Mouse (Mus musculus) urinary bladder, postnatal 4 days (tissue): ENCODE data around the gene Dcaf1.

Experiments used
- DNase-seq, 2 experiments: peaks; one replicate each; pipeline ENCODE4 v3.0.0; 2021 to 2022; ENCODE audit warnings: low spot score in 2 of 2

The Dcaf1 gene

GRCm38 (mm10) chr9:106821618-106822380 is at the start of gene Dcaf1:
Gene Dcaf1, plus strand, starts transcription at chr9:106821874.
- peak; percentile 85 to 92 for DNase-seq

DNA sequence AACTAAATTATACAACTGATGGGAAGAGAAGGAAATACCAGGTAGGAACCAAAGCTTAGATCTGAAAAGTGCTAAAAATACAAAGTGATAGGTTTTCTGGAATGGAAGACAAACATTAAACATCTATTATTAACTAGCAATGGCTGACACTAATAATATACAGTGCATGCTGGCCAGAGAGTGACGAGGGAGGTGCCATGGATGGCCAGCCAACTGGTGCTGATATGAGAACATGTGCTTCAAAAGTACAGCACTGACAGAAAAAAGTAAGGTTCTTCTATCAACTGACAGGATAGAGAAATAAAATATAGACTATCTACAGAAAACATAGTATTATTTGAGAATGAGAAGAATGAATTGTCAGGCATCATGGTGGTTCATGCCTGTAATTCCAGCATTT is 45.6 kb upstream of the Dcaf1 start:
- no peak for DNase-seq

- DNase-seq: no peak
These were observed 44.3 kb upstream of the Dcaf1 start for GRCm38 (mm10) chr9:106777423-106777822.

GRCm38 (mm10) chr9:106778319-106778718 is 43.4 kb upstream of the Dcaf1 start:
- DNase-seq: no peak

DNA sequence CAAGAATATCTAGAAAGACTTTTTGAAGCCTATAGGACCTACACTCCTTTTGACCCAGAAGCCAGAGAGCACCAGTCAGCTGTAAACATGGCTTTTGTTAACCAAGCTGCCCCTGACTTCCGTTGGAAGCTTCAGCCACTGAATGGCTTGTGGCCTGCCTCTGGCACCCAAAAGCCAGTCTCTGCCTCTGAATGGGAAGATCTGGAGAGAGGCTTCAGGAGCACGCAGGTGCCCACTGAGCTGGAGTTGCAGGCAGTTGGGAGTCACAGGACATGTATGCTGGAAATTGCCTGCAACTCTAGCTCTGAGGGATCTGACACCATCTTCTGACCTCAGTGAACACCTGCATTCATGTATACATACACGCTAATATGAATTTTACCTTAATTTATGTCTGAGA is 41.6 kb upstream of the Dcaf1 start:
- DNase-seq: no peak

- no peak for DNase-seq
These were observed 38.1 kb upstream of the Dcaf1 start for GRCm38 (mm10) chr9:106783554-106783953.

- DNase-seq: no peak
These were observed 36.5 kb upstream of the Dcaf1 start for GRCm38 (mm10) chr9:106785206-106785605.

DNA sequence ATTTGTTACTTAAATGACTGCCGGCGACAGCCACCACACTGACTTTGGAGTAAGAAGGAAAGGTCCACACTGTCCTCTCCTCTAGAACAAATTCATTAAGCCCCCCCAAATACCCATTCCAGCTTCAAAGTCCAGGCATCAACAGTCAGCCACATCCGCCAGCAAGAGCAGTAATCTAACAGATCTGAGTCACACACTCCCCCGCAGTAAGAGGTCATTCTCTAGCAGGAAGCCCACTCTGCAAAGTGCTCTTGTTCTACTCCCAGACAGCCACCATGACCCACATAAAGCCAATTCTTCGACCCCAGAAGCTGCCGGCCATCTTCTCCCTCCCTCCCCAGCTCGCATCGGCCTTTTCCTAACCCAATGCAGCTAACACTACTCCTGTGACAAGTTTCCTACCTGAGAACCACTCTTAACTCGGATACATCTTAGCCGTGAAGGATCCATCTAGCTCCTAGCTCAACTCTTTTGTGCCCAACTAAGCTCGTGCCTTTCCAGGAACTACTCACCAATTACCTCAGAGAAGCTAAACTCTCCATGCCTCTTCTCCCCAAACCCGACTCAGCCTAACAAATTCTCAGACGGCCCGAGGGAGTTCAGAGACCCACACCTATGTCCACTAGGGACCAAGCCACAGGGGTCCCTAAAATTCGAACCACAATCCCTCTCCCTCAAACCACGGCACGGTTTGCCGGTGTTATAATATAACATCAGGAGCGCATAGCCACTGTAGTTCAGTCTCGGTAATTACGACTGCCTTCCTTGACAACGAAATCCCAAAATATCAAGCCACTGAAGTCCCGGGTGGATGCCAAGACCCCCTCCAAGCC is 33.5 kb upstream of the Dcaf1 start:
- no peak for DNase-seq

DNA sequence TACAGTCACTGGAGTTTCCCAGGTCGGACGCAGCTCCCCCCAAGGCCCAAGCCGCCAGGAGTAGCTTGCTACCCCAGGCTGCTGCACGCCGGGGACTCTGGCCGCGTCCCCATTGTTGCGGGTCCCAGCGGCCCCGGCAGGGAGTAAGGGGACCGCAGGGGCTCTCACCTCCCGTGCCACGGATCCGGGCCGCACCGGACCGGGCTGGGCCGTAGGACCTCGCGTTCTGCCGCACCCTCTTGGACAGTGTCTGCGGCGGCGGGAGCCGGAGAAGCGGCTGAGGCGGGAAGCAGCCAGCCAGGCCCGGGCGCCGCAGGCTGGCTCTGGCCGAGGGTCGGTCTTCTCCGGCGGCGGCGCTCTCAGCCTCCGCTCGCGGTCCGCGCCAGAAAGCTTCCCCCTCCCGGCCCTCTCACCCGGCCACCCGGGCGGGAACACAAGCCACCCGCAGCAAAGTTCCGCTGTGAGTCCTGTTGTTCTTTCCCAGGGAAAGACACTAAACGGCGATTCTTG is 32.8 kb upstream of the Dcaf1 start, which contains the start of gene Rad54l2:
TSS of gene Rad54l2 (minus strand) at position 383 of the 510 bp plus-strand sequence.
- DNase-seq: peak; percentile 80 to 85

DNA sequence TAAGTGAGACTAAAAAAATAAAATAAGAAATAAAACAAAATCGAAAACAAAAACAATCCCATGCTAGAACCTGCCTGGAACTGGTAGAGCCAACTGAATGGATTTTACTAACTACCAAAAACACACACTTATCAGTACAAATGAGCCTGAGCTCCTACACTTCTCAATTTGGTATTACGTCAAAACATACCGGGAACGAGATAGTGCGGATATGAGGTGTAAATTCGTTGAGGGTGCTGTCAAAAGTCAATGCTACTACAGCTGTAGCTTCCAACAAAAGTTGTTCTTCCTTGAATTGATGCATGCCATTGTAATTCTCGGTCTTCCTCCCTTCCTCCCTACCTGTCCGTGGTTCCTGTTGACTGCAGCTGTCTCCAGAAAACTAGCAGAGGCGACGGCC is 32.3 kb upstream of the Dcaf1 start:
- no peak for DNase-seq

DNA sequence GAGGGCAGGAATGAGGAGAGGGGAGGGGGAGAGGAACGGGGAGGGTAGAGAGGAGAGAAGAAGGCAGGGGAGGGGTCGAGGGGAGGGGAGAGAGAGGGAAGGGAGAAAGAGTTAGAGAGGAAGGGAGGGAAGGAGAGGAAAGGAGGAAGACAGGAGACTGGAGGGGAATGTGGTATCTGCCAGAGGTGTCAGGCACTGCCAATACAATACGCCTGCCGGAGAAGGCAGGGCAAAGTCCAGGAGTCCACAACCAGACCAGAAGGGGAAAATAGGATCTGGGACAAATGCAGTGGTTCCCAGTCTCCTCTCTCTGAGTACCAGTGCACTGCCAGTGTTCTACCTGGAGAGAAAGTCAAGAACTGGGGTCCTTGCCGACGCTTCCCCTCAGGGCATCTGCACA is 30.8 kb upstream of the Dcaf1 start:
- no peak for DNase-seq

GRCm38 (mm10) chr9:106806503-106806902 is 15.2 kb upstream of the Dcaf1 start:
- DNase-seq: no peak

GRCm38 (mm10) chr9:106818191-106818590 is 3.5 kb upstream of the Dcaf1 start:
- no peak for DNase-seq

DNA sequence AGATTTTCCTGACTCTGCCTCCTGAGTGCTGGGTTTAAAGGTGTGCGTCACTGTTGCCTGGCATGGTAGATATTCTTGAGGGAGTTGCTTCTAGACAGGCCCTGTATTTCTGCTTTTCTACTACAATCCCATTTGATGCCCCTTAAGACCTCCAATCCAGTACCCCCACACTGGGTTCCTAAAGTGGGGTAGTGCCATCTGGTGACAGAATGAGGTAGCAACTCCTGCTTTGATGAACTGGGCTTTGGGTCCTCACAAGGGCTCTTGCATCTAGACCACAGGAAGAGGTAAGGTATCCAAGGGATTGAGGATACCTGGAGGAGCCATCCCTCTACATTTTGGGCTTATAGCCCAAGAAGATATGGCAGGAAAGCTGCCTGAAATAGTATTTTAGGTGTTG is 2.5 kb upstream of the Dcaf1 start:
- no peak for DNase-seq

GRCm38 (mm10) chr9:106821050-106821617 is 540 bp upstream of the Dcaf1 start:
- no peak for DNase-seq

- DNase-seq: peak; percentile 84 to 90
These were observed 869 bp downstream of the Dcaf1 start for GRCm38 (mm10) chr9:106822381-106823104.

DNA sequence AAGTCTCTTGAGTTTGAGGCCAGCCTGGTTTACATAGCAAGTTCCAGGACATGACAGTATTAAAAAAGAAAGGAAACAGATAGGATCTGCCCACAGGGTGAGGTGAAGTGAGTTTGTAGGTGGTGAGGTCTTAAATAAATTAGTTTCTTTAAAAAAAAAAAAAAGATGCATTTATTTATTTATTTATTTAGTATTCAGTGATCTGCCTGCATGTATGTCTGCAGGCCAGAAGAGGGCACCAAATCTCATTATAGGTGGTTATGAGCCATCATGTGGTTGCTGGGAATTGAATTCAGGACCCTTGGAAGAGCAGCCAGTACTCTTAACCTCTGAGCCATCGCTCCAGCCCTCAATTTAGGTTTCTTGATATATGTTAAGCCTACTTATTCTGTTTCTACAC is 18.9 kb downstream of the Dcaf1 start:
- DNase-seq: no peak

DNA sequence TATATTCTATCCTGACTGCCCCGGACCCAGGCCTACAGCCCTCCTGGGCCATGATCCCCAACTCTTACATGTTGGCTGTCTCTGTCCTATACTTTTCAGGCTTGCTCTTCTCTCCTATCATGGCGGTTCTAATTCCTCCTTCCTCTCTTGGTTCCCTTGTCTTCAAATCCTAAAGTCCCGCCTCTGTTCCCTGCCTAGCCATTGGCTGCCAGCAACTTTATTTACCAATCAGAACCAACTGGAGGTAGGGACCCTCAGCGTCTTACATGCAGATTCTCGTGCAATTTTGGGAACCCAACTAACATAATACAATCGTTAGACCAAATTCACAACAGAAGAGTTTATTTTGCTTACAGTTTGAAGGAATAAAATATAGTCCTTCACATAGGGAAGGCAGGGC is 21.1 kb downstream of the Dcaf1 start:
- no peak for DNase-seq

DNA sequence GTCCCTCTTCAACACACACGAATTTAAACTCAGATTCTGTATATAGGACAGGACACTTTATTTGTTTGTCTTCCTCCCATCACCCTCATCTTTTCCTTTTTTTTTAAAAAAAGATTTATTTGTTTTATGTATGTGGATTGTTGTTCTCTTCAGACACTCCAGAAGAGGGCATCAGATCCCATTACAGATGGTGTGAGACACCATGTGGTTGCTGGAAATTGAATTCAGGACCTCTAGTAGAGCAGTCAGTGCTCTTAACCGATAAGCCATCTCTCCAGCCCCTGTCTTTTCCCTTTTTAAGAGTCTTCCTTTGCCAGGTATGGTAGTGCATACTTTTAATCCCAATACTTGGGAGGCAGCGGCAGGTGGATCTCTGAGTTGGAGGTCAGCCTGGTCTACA is 35.0 kb downstream of the Dcaf1 start:
- DNase-seq: no peak

DNA sequence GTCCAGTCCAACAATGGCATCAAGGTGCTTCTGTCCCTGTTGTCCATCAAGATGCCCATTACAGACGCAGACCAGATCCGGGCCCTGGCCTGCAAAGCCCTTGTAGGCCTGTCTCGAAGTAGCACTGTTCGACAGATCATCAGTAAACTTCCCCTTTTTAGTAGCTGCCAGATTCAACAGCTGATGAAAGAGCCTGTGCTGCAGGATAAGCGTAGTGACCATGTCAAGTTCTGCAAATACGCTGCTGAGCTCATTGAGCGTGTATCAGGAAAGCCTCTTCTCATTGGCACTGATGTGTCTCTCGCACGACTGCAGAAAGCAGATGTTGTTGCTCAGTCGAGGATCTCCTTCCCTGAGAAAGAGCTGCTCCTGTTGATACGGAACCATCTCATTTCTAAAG is 36.4 kb downstream of the Dcaf1 start:
- DNase-seq: no peak

- DNase-seq: no peak
These were observed 52.5 kb downstream of the Dcaf1 start for GRCm38 (mm10) chr9:106874216-106874615.

- DNase-seq: no peak
These were observed 55.0 kb downstream of the Dcaf1 start for GRCm38 (mm10) chr9:106876666-106877065.
